Mouse (Mus musculus) heart, adult 2 months (tissue): ENCODE data around the gene Cdc73.

Source experiments
- CTCF ChIP-seq: fragments of 200-600 bp; IDR thresholded peaks from 2 replicates; pipeline ENCODE4 v1.8.1; 2022; ENCODE audit warnings: antibody characterized with exemption, mild to moderate bottlenecking, moderate library complexity
- EP300 ChIP-seq: fragments of 200-500 bp; IDR thresholded peaks from 2 replicates; pipeline ENCODE4 v1.6.1; 2011; ENCODE audit warnings: low read depth, low read length, control low read depth; ENCODE audit not compliant: insufficient read depth
- POLR2A ChIP-seq: fragments of 200-500 bp; IDR thresholded peaks from 2 replicates; pipeline ENCODE4 v1.6.1; 2011; ENCODE audit warnings: mild to moderate bottlenecking, low read depth, low read length, control low read depth; ENCODE audit not compliant: insufficient read depth

DNA sequence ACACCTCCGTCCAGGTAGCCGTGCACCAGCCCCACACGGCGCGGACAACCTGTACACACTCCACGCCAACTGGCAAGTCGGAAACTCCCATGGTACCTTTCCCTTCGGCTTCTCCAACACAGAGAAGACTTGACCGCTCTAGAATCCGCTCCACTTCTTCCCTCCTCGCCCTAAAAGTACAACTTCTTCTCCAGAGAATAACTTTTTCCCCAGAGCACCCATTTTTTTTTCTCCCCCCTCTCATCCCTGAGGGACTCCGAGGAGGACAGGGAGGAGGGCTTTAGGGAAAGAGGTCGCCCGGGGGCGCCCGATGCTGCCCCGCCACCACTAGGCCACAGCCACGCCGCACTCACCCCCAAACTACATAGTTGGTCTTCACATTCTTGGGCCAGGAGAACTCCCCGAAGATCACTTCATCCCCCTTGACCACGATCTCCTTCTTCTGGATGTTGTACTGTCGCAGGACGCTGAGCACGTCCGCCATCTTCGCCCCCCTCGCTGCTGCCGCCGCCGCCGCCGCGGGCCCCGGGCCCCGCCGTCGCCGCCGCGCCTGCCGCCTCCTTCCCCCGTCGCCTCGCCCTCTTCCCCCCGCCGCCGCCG, 452 bp downstream of the Cdc73 start:
- TF ChIP-seq EP300 = no peak
- TF ChIP-seq CTCF = no peak
- no peak for TF ChIP-seq POLR2A
